Mouse (Mus musculus): ENCODE results near the gene Slc5a4a. TPM values are rescaled to one million over a fixed set of nuclear protein-coding genes. Genes with fewer than 3 reads are reported as not detected.

The Slc5a4a gene
- total and polyA plus RNA-seq, 3 experiments, result not detected

GRCm38 (mm10) chr10:76174899-76175298, 27.6 kb downstream of the Slc5a4a start:
- Histone ChIP-seq H3K4me3 (replicated peaks in 1 of 3; ENCODE audit: low read depth in 2 of 3, low read length in 2 of 3, poor library complexity in 1 of 3) (no peak overlapping the region), H3K4me2 (ENCODE audit: insufficient read depth, low read depth, poor library complexity, severe bottlenecking) (no peak overlapping the region), H3K27me3 (replicated peaks) (no peaks in the 10 kb centered on the region), H3K79me2 (replicated peaks; ENCODE audit: control insufficient read depth, extremely low read depth, insufficient read depth, poor library complexity, severe bottlenecking) (no peaks in the 10 kb centered on the region), H3K9ac (ENCODE audit: insufficient read depth, low read depth) (no peak overlapping the region), H3K36me3 (replicated peaks in 1 of 2; ENCODE audit: control insufficient read depth in 1 of 2, insufficient read depth in 1 of 2, low read length in 1 of 2) (no peaks in the 10 kb centered on the region), H3K27ac (ENCODE audit: insufficient read depth, low read depth) (no peak overlapping the region), H3K4me1 (ENCODE audit: control insufficient read depth in 1 of 2, insufficient read depth in 2 of 2) (no peaks in the 10 kb centered on the region), H3K9me3 (replicated peaks; ENCODE audit: low read length) (no peaks in the 10 kb centered on the region)
- no peak for DNase-seq (ENCODE audit: extremely low read depth)
- no peak for TF ChIP-seq MXI1 (IDR thresholded peaks at IDR 0.05; ENCODE audit: low read depth, low read length)
- no peak for TF ChIP-seq JUND (conservative IDR thresholded peaks at IDR 0.05; ENCODE audit: low read depth, low read length)
- no peak for TF ChIP-seq CHD2 (IDR thresholded peaks at IDR 0.05; ENCODE audit: low read length)
- TF ChIP-seq NRF1 (IDR thresholded peaks at IDR 0.05; ENCODE audit: low read depth, low read length), result no peak
- no peak for TF ChIP-seq POLR2A (IDR thresholded peaks at IDR 0.05; ENCODE audit: low read depth, low read length)
- no peak for TF ChIP-seq SIN3A (IDR thresholded peaks at IDR 0.05; ENCODE audit: low read length)
- no peak for TF ChIP-seq ZMIZ1 (IDR thresholded peaks at IDR 0.05; ENCODE audit: low read depth, low read length)
- TF ChIP-seq MYC (IDR thresholded peaks at IDR 0.05; ENCODE audit: low read depth, low read length), result no peak
- no peak for TF ChIP-seq HCFC1 (IDR thresholded peaks at IDR 0.05; ENCODE audit: low read depth, low read length)
- TF ChIP-seq MAFK (IDR thresholded peaks at IDR 0.05; ENCODE audit: insufficient replicate concordance, low read length), result no peak
- TF ChIP-seq IRF4 (IDR thresholded peaks at IDR 0.05; ENCODE audit: low read depth, low read length), result no peak
- TF ChIP-seq ETS1 (conservative IDR thresholded peaks at IDR 0.05; ENCODE audit: low read depth, low read length), result no peak
- TF ChIP-seq RCOR1 (conservative IDR thresholded peaks at IDR 0.05; ENCODE audit: low read depth, low read length), result no peak
- no peak for TF ChIP-seq USF1 (IDR thresholded peaks at IDR 0.05; ENCODE audit: low read depth, low read length)
- no peak for TF ChIP-seq MAX (IDR thresholded peaks at IDR 0.05; ENCODE audit: low read length)
- TF ChIP-seq TCF12 (IDR thresholded peaks at IDR 0.05; ENCODE audit: low read depth, low read length), result no peak
- no peak for TF ChIP-seq ZNF384 (IDR thresholded peaks at IDR 0.05; ENCODE audit: low read depth, low read length)
- no peak for TF ChIP-seq RAD21 (IDR thresholded peaks at IDR 0.05; ENCODE audit: low read depth, low read length)
- dilution Hi-C loops (cut with MboI; ENCODE audit: extremely low pct_ligation_motif_present, extremely low pct_unique_long_range_greater_than_20kb, low sequenced_read_pairs), result no loop called here
- in situ Hi-C loops (cut with MboI; ENCODE audit: low pct_ligation_motif_present, low pct_unique_long_range_greater_than_20kb, low sequenced_read_pairs), result no loop called here

- H3K4me1 ChIP-seq (ENCODE audit: control insufficient read depth in 1 of 2, insufficient read depth in 2 of 2), result peaks cover 0 to 14% of the 10 kb centered on the region in 2 experiments; a peak in 2 of 4 replicates
- no peak overlapping the region for H3K4me2 ChIP-seq (ENCODE audit: insufficient read depth, low read depth, poor library complexity, severe bottlenecking)
- no peak overlapping the region for H3K9ac ChIP-seq (ENCODE audit: insufficient read depth, low read depth)
- no peak for DNase-seq (ENCODE audit: extremely low read depth)
- dilution Hi-C loops (cut with MboI; ENCODE audit: extremely low pct_ligation_motif_present, extremely low pct_unique_long_range_greater_than_20kb, low sequenced_read_pairs) (no loop called here), in situ Hi-C loops (cut with MboI; ENCODE audit: low pct_ligation_motif_present, low pct_unique_long_range_greater_than_20kb, low sequenced_read_pairs) (no loop called here)
- no peaks in the 10 kb centered on the region for H3K9me3 ChIP-seq (replicated peaks; ENCODE audit: low read length)
- no peaks in the 10 kb centered on the region for H3K79me2 ChIP-seq (replicated peaks; ENCODE audit: control insufficient read depth, extremely low read depth, insufficient read depth, poor library complexity, severe bottlenecking)
- H3K4me3 ChIP-seq (replicated peaks in 1 of 3; ENCODE audit: low read depth in 2 of 3, low read length in 2 of 3, poor library complexity in 1 of 3), result no peak overlapping the region
- no peaks in the 10 kb centered on the region for H3K27me3 ChIP-seq (replicated peaks)
- H3K36me3 ChIP-seq (replicated peaks in 1 of 2; ENCODE audit: control insufficient read depth in 1 of 2, insufficient read depth in 1 of 2, low read length in 1 of 2), result no peaks in the 10 kb centered on the region
- no peak overlapping the region for H3K27ac ChIP-seq (ENCODE audit: insufficient read depth, low read depth)
- TF ChIP-seq CHD1 (IDR thresholded peaks at IDR 0.05; ENCODE audit: low read depth, low read length) (no peak), E2F4 (IDR thresholded peaks at IDR 0.05; ENCODE audit: insufficient replicate concordance, low read depth, low read length) (no peak), IRF4 (IDR thresholded peaks at IDR 0.05; ENCODE audit: low read depth, low read length) (no peak), MAZ (IDR thresholded peaks at IDR 0.05; ENCODE audit: low read depth, low read length) (no peak), JUN (IDR thresholded peaks at IDR 0.05; ENCODE audit: insufficient read depth, low read depth, low read length) (no peak), MEF2A (IDR thresholded peaks at IDR 0.05; ENCODE audit: borderline replicate concordance, low read depth, low read length) (no peak), MAX (IDR thresholded peaks at IDR 0.05; ENCODE audit: low read length) (no peak), SMC3 (IDR thresholded peaks at IDR 0.05; ENCODE audit: low read depth, low read length) (no peak), ZKSCAN1 (IDR thresholded peaks at IDR 0.05; ENCODE audit: borderline replicate concordance, low read depth, low read length) (no peak), EP300 (IDR thresholded peaks at IDR 0.05; ENCODE audit: low read length) (no peak), CTCF (conservative IDR thresholded peaks at IDR 0.05 in 1 of 2, IDR thresholded peaks at IDR 0.05 in 1 of 2; ENCODE audit: low read depth in 2 of 2, low read length in 2 of 2) (no peak), USF1 (IDR thresholded peaks at IDR 0.05; ENCODE audit: low read depth, low read length) (no peak), ZMIZ1 (IDR thresholded peaks at IDR 0.05; ENCODE audit: low read depth, low read length) (no peak), USF2 (conservative IDR thresholded peaks at IDR 0.05; ENCODE audit: low read depth, low read length) (no peak), ZNF384 (IDR thresholded peaks at IDR 0.05; ENCODE audit: low read depth, low read length) (no peak), RAD21 (IDR thresholded peaks at IDR 0.05; ENCODE audit: low read depth, low read length) (no peak)
These were observed 38.0 kb downstream of the Slc5a4a start for GRCm38 (mm10) chr10:76185216-76185615.

All from CH12.LX (cell line).